Mouse (Mus musculus): Measurements from ENCODE around the gene Ryr1. TPM values are rescaled to one million over a fixed set of nuclear protein-coding genes. Genes with fewer than 3 reads are reported as not detected.
A peak's percentile ranks its signal among the peaks of the same experiment; 100 is the strongest.

Gene Ryr1
- polyA plus RNA-seq, 1 experiment from 2014 or later, result 9.8 TPM

DNA sequence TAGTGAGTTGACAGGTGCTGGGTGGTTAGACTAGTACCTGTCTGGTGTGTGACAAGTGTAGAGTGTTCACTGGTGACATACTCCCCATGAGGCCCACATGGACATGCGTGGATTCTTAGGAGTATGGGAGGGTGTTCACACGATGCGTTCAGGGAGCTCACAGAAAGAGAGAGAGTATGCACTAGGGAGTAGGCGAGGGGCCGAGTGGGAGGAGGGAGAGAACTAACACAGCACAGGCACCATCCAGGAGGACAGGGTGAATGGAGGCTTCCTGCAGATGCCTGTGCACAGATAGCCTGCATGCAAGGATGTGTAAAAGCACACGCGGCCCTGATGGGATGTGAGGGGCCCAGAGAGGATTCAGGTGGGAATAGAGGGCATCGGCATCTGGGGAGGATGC is 102.5 kb downstream of the Ryr1 start:
- no peaks in the 10 kb centered on the region for H3K9me3 ChIP-seq
- 90% methylated on average over 8 of the region's 8 CpGs for WGBS
- H3K4me2 ChIP-seq, result no peak overlapping the region
- H3K27me3 ChIP-seq, result peaks cover 41% of the 10 kb centered on the region
- no peak overlapping the region for H3K9ac ChIP-seq
- no peak overlapping the region for H3K27ac ChIP-seq
- H3K4me1 ChIP-seq (replicated peaks), result peaks cover 9% of the 10 kb centered on the region
- no peak overlapping the region for H3K4me3 ChIP-seq
- H3K36me3 ChIP-seq, result no peaks in the 10 kb centered on the region
- no peak for ATAC-seq (ENCODE audit: low FRiP score)

DNA sequence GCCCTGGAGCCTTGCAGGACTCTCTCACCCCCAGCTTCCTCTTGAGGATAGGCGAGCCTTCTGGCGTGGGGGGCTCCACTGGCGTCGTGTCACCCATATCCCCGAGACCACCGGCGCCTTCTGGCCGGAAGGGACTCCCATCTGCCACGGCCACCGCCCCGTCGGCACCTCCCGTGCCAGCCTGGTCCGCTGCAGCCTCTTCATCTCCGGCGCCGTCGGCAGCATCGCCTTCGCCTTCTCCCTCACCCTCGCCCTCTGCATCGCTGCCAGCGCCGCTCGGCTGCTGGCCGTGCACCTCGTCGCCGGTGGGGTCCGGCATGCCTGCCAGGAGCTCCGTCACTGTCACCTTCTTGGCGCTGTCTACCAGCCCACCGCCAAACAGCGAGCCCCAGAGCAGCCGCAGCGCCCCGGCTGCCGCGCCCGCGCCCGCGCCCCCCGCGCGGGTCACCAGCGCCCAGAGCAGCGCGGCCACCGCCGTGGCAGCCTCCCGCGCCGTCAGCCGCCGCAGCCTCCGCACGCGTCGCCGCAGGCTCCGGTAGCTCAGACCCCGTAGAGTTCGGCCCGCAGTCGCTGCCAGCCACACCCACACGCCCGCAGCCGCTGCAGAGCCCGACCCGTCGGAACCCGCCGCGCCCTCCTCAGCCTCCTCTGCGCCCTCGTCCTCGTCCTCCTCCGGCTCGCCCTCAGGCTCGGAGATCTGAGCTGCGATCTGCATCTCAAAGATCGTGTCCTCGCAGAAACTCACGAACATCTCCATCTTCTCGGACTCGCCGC is 105.3 kb downstream of the Ryr1 start:
- H3K4me2 ChIP-seq, result peak overlapping the region; percentile 60
- H3K4me1 ChIP-seq (replicated peaks), result peaks cover 9% of the 10 kb centered on the region
- WGBS, result 3% methylated on average over 69 of the region's 88 CpGs
- H3K27ac ChIP-seq, result no peak overlapping the region
- no peak; the same call in 1 of the 2 replicates for ATAC-seq (ENCODE audit: low FRiP score)
- peak overlapping the region; percentile 44 for H3K4me3 ChIP-seq
- peaks cover 52% of the 10 kb centered on the region for H3K27me3 ChIP-seq
- H3K36me3 ChIP-seq, result no peaks in the 10 kb centered on the region
- no peaks in the 10 kb centered on the region; the same call in 1 of the 2 replicates for H3K9me3 ChIP-seq
- peak overlapping the region; percentile 69 for H3K9ac ChIP-seq

DNA sequence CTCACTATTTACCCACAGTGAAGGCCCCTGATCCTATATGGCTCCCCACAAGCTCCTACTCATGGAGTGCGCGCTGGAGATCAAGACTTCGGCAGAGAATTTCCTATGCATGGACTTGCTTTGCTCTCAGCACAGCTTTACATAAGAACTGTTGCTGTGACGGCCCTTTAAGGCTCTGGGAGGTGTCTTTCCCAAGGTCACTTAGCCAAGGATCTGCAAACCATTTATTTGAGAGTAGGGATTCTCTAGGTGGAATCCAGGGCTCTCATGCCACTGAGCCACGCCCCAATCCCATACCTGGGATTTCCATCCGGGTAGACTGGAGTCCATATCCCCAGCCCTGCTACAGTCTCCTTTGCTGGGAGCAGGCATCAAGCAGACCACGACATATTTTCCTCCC is 107.8 kb downstream of the Ryr1 start:
- no peak overlapping the region for H3K9ac ChIP-seq

DNA sequence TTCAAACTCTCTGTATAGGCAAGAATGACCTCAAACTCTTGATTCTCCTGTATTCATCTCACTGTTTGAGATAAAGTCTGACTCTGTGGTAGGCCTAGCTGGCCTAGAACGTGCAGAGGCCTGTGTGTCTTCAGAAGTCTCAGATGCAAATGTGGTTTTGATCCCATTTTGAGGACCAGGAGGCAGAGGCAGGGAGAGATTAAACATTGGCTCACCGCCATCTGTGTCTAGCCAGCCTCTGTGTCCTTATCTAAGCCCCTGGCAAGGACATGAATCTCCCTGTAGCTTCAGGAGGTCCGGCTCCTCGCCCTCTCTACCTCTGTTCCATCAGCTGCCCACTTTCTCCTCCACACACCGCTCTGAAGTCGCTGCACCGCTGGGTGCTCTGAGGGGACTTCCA is 108.5 kb downstream of the Ryr1 start:
- ATAC-seq (ENCODE audit: low FRiP score), result no peak
- H3K4me2 ChIP-seq, result no peak overlapping the region
- no peak overlapping the region for H3K27ac ChIP-seq
- H3K27me3 ChIP-seq, result peaks cover 51% of the 10 kb centered on the region
- H3K4me1 ChIP-seq (replicated peaks), result peaks cover 9% of the 10 kb centered on the region
- H3K9me3 ChIP-seq, result no peaks in the 10 kb centered on the region; the same call in 1 of the 2 replicates
- no peak overlapping the region for H3K4me3 ChIP-seq
- no peaks in the 10 kb centered on the region for H3K36me3 ChIP-seq
- 85% methylated on average over 7 of the region's 7 CpGs for WGBS
- H3K9ac ChIP-seq, result no peak overlapping the region

More for the DNA sequence above, 107.8 kb downstream of the Ryr1 start:
- no peak overlapping the region for H3K27ac ChIP-seq
- H3K4me2 ChIP-seq, result no peak overlapping the region
- H3K4me1 ChIP-seq (replicated peaks), result peaks cover 9% of the 10 kb centered on the region
- WGBS, result 86% methylated on average over 7 of the region's 7 CpGs
- H3K36me3 ChIP-seq, result no peaks in the 10 kb centered on the region
- no peak overlapping the region for H3K4me3 ChIP-seq
- H3K27me3 ChIP-seq, result peaks cover 52% of the 10 kb centered on the region
- H3K9me3 ChIP-seq, result no peaks in the 10 kb centered on the region; the same call in 1 of the 2 replicates
- no peak for ATAC-seq (ENCODE audit: low FRiP score)

DNA sequence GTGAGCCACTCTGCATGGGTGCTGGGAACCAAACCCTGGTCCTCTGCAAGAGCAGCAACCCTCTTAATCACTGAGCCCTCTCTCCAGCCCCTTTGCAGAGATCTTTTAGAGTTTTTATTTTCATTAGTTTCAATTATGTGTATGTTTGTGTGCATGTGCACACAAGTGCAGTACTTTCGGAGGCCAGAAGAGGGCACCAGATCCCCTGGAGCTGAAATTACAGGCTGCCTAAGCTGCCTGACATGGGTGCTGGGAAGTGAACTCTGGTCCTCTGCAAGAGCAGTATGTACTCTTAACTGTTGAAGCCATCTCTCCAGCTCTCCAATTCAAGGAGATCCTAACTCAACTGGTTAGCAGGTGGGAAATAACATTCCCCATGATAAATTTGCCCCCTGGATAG is 110.0 kb downstream of the Ryr1 start:
- Histone ChIP-seq H3K36me3 (no peaks in the 10 kb centered on the region), H3K4me3 (no peak overlapping the region), H3K27me3 (peaks cover 36% of the 10 kb centered on the region), H3K4me2 (no peak overlapping the region), H3K9me3 (no peaks in the 10 kb centered on the region; the same call in 1 of the 2 replicates), H3K4me1 (replicated peaks) (peaks cover 8% of the 10 kb centered on the region), H3K9ac (no peak overlapping the region), H3K27ac (no peak overlapping the region)
- ATAC-seq (ENCODE audit: low FRiP score), result no peak
- WGBS, result 96% methylated on average over 1 of the region's 1 CpGs

DNA sequence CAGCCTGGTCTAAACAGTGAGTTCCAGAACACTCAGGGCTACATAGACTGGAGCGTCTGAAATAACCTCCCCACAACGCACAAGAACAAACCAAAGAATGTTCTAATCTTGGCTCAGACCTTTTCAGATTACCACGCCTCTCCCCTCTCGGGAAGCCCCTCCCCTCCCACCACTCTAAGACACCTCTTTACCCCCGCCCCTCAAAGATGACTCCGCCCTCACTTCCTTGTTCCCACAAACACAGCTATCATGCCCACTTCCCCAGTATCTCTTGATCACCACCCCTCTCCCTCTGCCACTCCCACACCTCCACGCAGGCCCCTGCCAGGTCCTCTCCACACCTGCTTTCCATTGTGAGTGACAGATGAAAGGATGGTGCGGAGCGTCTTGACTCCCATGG is 116.3 kb downstream of the Ryr1 start:
- Histone ChIP-seq H3K4me1 (replicated peaks) (no peaks in the 10 kb centered on the region), H3K9ac (no peak overlapping the region), H3K9me3 (no peaks in the 10 kb centered on the region), H3K4me2 (no peak overlapping the region), H3K27me3 (no peaks in the 10 kb centered on the region), H3K27ac (no peak overlapping the region), H3K36me3 (no peaks in the 10 kb centered on the region), H3K4me3 (no peak overlapping the region)
- WGBS, result 86% methylated on average over 9 of the region's 9 CpGs
- no peak for ATAC-seq (ENCODE audit: low FRiP score)

DNA sequence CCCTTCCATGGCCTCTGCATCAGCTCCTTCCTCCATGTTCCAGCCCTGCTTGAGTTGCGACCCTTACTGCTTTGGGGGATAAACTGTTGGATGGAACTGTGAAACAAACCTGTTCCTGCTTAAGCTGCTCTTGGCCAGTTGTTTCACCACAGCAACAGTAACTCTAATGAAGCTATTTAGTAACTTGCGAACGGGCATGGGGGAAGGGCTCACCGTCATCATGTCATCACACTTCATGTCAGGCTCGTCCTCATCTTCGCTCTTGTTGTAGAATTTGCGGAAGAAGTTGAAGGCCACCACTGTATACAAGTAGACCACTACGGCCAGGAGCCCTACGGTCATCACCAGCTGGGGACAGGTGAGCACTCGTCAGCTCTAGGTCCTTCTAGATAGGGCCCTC is 116.8 kb downstream of the Ryr1 start:
- H3K36me3 ChIP-seq, result no peaks in the 10 kb centered on the region
- H3K4me2 ChIP-seq, result no peak overlapping the region
- no peak overlapping the region for H3K9ac ChIP-seq
- no peaks in the 10 kb centered on the region for H3K9me3 ChIP-seq
- WGBS, result 95% methylated on average over 10 of the region's 10 CpGs
- H3K4me1 ChIP-seq (replicated peaks), result no peaks in the 10 kb centered on the region
- no peak overlapping the region for H3K27ac ChIP-seq
- no peaks in the 10 kb centered on the region for H3K27me3 ChIP-seq
- no peak for ATAC-seq (ENCODE audit: low FRiP score)
- H3K4me3 ChIP-seq, result no peak overlapping the region

DNA sequence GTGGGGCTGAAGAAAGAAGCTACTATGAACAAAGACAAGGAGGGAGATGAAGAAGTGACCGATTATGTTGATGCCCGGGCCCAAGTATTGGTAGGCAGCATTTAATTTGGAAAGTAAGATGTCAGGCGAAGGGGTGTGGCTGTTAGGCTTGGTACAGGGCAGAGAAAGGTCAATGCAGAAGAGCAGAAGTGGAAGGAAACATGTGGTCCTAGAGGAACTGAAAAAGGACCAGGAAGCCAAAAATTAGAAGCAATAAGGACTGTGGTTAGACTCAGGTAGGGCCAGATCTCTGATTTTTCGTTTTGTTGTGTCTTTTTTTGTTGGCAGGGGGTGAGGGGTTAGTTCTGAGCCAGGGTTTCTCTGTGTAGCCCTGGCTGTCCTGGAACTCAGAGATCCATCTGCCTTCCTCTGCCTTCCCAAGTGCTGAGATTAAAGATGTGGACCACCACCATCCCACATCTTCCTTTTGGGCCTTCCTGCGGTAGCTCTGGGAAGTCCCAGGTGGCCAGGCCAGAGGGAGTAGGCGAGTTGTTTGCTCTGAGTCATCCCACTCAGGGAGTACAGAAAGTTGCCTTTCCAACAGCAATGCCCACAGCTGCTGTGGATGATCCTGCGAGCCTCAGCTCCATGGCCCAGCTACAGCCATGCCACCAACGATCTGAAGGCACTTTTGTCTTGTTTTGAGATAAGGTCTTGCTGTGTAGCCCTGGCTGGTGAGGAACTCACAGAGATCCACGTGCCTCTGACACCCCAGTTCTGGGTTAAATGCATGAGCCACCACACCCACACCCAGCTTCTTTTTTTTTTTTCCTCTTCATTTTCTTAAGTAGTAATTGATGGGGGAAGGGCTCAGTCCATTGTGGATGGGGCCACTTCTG is 117.5 kb downstream of the Ryr1 start:
- H3K36me3 ChIP-seq, result no peaks in the 10 kb centered on the region
- no peaks in the 10 kb centered on the region for H3K4me1 ChIP-seq (replicated peaks)
- H3K9ac ChIP-seq, result no peak overlapping the region
- no peak for ATAC-seq (ENCODE audit: low FRiP score)
- 0 out of 2 replicates have a peak, but pooled peaks cover under 1% of the 10 kb centered on the region for H3K27me3 ChIP-seq
- H3K4me3 ChIP-seq, result no peak overlapping the region
- no peak overlapping the region for H3K4me2 ChIP-seq
- no peak overlapping the region for H3K27ac ChIP-seq
- no peaks in the 10 kb centered on the region for H3K9me3 ChIP-seq
- 85% methylated on average over 9 of the region's 9 CpGs for WGBS

DNA sequence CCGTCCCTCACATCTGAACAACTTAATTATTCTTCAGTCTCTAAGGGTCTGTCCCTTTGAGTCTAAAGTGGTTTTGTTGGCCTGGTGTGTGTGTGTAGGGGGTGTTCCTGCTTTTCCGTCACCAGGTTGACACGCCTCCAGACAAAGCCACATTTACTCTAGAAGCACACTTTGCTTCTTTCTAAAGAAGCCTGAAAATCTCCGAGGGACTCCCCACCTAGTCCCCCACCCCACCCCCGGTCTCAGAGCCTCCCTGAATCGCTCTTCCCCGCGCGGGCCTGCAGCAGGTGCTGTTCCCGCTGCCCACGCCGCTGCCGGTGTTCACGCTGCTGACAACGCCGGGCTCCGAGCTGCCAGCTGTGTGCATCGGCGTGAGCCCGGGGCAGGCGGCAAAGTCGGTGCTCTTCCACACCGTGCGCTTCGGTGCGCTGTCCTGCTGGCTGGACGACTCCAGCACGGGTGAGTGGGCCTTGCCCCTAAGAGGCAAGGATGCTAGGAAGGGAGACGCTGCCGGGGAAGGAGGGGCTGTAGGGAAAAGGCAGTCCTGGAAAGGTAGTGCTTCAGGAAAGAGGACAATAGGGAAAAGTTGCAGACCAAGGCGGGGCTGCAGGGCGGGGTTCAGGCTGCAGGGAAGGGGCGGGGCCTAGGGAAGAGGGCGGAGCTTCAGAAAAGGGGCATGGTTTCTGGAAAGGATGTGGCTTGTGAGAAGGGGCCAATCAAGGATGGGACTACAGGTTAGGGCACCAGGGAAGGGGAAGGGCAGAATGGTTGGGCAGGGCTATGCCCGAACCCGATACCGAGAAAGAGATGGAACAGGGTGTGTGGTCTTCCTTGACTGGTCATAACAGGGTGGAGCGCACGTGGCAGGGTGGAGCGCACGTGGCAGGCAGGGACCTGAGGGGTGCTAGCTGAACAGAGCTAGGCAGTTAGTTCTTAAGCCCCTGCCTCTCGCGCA is 124.1 kb downstream of the Ryr1 start:
- Histone ChIP-seq H3K36me3 (no peaks in the 10 kb centered on the region), H3K4me3 (peak overlapping the region; percentile 46), H3K4me2 (peak overlapping the region; percentile 76), H3K27me3 (peaks cover 18% of the 10 kb centered on the region; the same call in 1 of the 2 replicates), H3K27ac (peak overlapping the region; percentile 62; the same call in 1 of the 2 replicates), H3K4me1 (replicated peaks) (peaks cover 10% of the 10 kb centered on the region), H3K9me3 (no peaks in the 10 kb centered on the region), H3K9ac (peak overlapping the region; percentile 77)
- peak; percentile 79 for ATAC-seq (ENCODE audit: low FRiP score)
- WGBS, result 8% methylated on average over 43 of the region's 43 CpGs

DNA sequence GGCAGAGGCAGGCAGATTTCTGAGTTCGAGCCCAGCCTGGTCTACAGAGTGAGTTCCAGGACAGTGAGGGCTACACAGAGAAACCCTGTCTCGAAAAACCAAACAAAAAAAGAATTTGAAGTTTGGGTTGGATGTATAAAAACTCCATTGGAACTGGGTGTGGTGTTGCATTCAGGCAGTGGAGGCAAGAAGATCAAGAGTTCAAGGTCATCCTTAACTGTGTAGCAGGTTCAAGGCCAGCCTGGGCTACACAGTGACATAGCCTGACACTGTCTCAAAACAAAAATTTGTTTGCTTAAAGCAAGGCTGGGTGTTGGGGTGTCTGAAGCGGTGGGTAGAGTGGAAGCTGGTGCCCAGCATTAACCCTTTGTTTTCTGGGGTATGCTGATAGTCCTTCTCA is 131.6 kb downstream of the Ryr1 start:
- WGBS, result 83% methylated on average over 3 of the region's 3 CpGs
- Histone ChIP-seq H3K27me3 (no peaks in the 10 kb centered on the region), H3K4me3 (no peak overlapping the region), H3K4me2 (no peak overlapping the region), H3K9ac (no peak overlapping the region), H3K4me1 (replicated peaks) (no peaks in the 10 kb centered on the region), H3K27ac (no peak overlapping the region), H3K9me3 (no peaks in the 10 kb centered on the region), H3K36me3 (no peaks in the 10 kb centered on the region)
- no peak for ATAC-seq (ENCODE audit: low FRiP score)

DNA sequence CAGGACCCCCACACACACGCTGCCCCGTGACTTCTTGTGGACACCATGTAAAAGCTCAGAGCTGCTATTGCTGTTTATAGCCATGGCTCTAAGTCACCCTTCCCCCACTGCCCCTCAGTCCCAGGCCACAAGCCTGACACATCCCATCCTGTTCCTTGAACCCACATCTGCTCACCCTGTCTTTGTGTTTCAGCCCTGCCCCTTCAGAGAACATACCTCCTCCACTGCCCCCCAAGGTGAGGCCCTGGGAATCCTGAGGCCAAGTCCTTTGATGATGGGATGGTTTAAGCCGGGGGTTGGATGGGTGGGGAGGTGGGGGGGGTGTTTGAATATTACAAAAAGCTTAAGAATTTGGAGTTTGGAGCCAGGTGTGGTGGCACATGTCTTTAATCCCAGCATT is 132.0 kb downstream of the Ryr1 start:
- WGBS, result 83% methylated on average over 3 of the region's 3 CpGs
- H3K4me1 ChIP-seq (replicated peaks), result no peaks in the 10 kb centered on the region
- H3K36me3 ChIP-seq, result no peaks in the 10 kb centered on the region
- no peak overlapping the region for H3K4me2 ChIP-seq
- no peak overlapping the region for H3K9ac ChIP-seq
- no peaks in the 10 kb centered on the region for H3K27me3 ChIP-seq
- H3K4me3 ChIP-seq, result no peak overlapping the region
- H3K9me3 ChIP-seq, result no peaks in the 10 kb centered on the region
- ATAC-seq (ENCODE audit: low FRiP score), result no peak
- H3K27ac ChIP-seq, result no peak overlapping the region

DNA sequence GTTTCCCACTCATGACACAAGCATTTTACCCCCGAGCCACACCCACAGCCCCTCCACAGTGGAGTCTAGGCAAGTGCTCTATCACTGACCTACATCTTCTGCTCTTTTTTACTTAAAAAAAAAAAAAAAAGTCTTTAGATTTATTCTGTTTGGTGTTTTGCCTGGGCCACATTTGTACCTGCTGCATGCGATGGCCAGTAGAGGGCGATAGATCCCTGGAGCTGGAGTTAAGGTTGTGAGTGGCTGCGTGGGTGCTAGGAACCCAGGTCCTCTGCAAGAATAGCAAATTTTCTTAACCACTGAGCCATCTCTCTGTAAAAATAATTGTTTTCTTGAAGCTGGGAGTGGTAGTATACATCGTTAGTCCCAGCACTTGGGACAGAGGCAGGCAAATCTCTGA is 133.4 kb downstream of the Ryr1 start:
- Histone ChIP-seq H3K9ac (no peak overlapping the region), H3K4me2 (no peak overlapping the region), H3K27me3 (no peaks in the 10 kb centered on the region), H3K9me3 (no peaks in the 10 kb centered on the region), H3K4me1 (replicated peaks) (no peaks in the 10 kb centered on the region), H3K4me3 (no peak overlapping the region), H3K36me3 (no peaks in the 10 kb centered on the region), H3K27ac (no peak overlapping the region)
- 63% methylated on average over 5 of the region's 5 CpGs for WGBS
- ATAC-seq (ENCODE audit: low FRiP score), result no peak
